Mouse (Mus musculus) ES-Bruce4 (cell line): ENCODE data around the gene Upk1b. TPM values are rescaled to one million over a fixed set of nuclear protein-coding genes. Genes with fewer than 3 reads are reported as not detected.

Source experiments
- H3K27ac ChIP-seq: 2 replicates; pipeline ENCODE4 v1.5.1; 2012; ENCODE audit warnings: low read length, inconsistent platforms; ENCODE audit not compliant: insufficient read depth
- H3K27me3 ChIP-seq: 2 replicates; pipeline ENCODE4 v1.6.1; 2012; ENCODE audit warnings: mild to moderate bottlenecking, low read length, inconsistent platforms; ENCODE audit not compliant: control insufficient read depth, poor library complexity, insufficient read depth, severe bottlenecking
- H3K36me3 ChIP-seq: 2 replicates; pipeline ENCODE4 v1.6.1; 2012; ENCODE audit warnings: inconsistent platforms, mild to moderate bottlenecking, low read length, moderate library complexity; ENCODE audit not compliant: control insufficient read depth, poor library complexity, insufficient read depth, severe bottlenecking
- H3K4me1 ChIP-seq: one replicate; pipeline ENCODE4 v1.8.1; 2011; ENCODE audit warnings: low read length; ENCODE audit not compliant: control insufficient read depth, insufficient read depth
- H3K4me3 ChIP-seq: 2 replicates; pipeline ENCODE4 v1.5.1; 2011; ENCODE audit warnings: low read depth, mild to moderate bottlenecking, low read length
- H3K9ac ChIP-seq: 2 replicates; pipeline ENCODE4 v1.6.1; 2012; ENCODE audit warnings: low read depth, mild to moderate bottlenecking, inconsistent platforms; ENCODE audit not compliant: poor library complexity, severe bottlenecking
- H3K9me3 ChIP-seq: replicated peaks from 2 replicates; pipeline ENCODE4 v1.6.1; 2012; ENCODE audit warnings: mild to moderate bottlenecking, low read length, inconsistent platforms; ENCODE audit not compliant: control insufficient read depth, poor library complexity, insufficient read depth, severe bottlenecking
- CTCF ChIP-seq: IDR thresholded peaks from one replicate; pipeline ENCODE4 v1.8.1; 2011; ENCODE audit warnings: low read depth, low read length
- EP300 ChIP-seq: IDR thresholded peaks from 2 replicates; pipeline ENCODE4 v1.6.1; 2011; ENCODE audit warnings: low read depth, low read length; ENCODE audit not compliant: insufficient read depth
- POLR2A ChIP-seq: IDR thresholded peaks from one replicate; pipeline ENCODE4 v1.8.1; 2011; ENCODE audit warnings: low read length; ENCODE audit not compliant: insufficient read depth
- polyA plus RNA-seq: library from polyadenylated mRNA; stranded (reverse); fragments of >200 nt; gene quantifications from 2 replicates; pipeline ENCODE4 v1.2.4, GENCODE M21; 2011; ENCODE audit warnings: low read depth; ENCODE audit not compliant: missing spikeins, insufficient read depth, insufficient read length

Upk1b gene
- polyA plus RNA-seq, 1 experiment, result 0.52 TPM

DNA sequence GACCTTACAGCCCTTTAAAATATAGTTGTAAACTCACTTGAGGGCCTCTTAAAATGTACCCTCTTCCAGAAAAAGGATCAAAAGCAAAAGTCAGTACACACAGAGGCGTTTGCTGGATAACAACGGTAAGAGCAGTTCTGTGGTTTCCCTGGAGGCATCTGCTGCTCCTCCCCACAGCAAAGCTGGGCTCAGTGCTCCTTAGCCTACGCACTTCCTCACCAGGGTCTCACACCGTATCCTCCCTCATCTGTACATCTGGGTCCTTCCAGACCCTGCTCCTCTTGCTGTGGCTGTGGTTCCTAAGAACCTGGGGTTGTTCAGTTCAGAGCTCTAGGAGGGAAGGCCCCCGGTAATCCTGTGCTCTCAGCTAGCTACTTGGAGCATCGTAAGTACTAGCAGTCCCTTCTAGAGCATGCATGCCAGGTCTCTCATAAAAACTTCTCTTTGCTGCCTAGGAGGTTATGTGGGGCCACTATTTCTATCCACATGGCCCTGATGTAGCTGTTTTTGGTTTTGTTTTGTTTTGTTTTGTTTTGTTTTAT lies 39.2 kb downstream of the Upk1b start:
- peaks cover 2% of the 10 kb centered on the region for H3K4me1 ChIP-seq
- H3K9me3 ChIP-seq, result no peaks in the 10 kb centered on the region
- no peak overlapping the region for H3K9ac ChIP-seq
- no peak for TF ChIP-seq CTCF
- no peak for TF ChIP-seq POLR2A
- no peak for TF ChIP-seq EP300
- no peaks in the 10 kb centered on the region for H3K36me3 ChIP-seq
- H3K27ac ChIP-seq, result no peak overlapping the region
- H3K27me3 ChIP-seq, result no peaks in the 10 kb centered on the region
- no peak overlapping the region for H3K4me3 ChIP-seq

GRCm38 (mm10) chr16:38760239-38760638 lies 39.9 kb downstream of the Upk1b start:
- Histone ChIP-seq H3K4me1 (peaks cover 2% of the 10 kb centered on the region), H3K36me3 (no peaks in the 10 kb centered on the region)
- TF ChIP-seq EP300, result no peak
- TF ChIP-seq CTCF, result no peak
- no peak for TF ChIP-seq POLR2A

GRCm38 (mm10) chr16:38758104-38758861 lies 41.8 kb downstream of the Upk1b start:
- Histone ChIP-seq H3K4me1 (peaks cover 2% of the 10 kb centered on the region), H3K4me3 (no peak overlapping the region), H3K27ac (no peak overlapping the region), H3K9me3 (no peaks in the 10 kb centered on the region), H3K27me3 (no peaks in the 10 kb centered on the region), H3K9ac (no peak overlapping the region), H3K36me3 (no peaks in the 10 kb centered on the region)
- no peak for TF ChIP-seq EP300
- no peak for TF ChIP-seq POLR2A
- no peak for TF ChIP-seq CTCF

More at GRCm38 (mm10) chr16:38760239-38760638, 39.9 kb downstream of the Upk1b start:
- Histone ChIP-seq H3K27ac (no peak overlapping the region), H3K9ac (no peak overlapping the region), H3K4me3 (no peak overlapping the region), H3K9me3 (no peaks in the 10 kb centered on the region), H3K27me3 (no peaks in the 10 kb centered on the region)

DNA sequence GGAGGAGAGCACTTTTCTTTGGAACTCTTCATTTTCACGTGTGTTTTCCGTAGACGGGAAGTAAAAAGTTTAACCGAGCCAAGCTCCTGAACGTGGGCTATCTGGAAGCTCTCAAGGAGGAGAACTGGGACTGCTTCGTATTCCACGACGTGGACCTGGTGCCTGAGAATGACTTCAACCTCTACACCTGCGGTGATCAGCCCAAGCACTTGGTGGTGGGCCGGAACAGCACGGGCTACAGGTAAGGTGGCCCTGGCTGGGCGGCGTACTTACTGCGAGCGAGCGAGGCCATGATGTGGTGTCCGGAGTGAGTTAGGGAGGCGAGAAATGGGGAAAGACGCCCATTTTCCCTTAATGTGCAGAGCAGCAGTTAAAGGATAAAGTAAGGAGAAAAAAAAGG lies 42.5 kb downstream of the Upk1b start:
- no peak overlapping the region for H3K9ac ChIP-seq
- H3K27ac ChIP-seq, result no peak overlapping the region
- H3K4me1 ChIP-seq, result peaks cover 2% of the 10 kb centered on the region
- H3K27me3 ChIP-seq, result no peaks in the 10 kb centered on the region
- no peaks in the 10 kb centered on the region for H3K36me3 ChIP-seq
- no peak overlapping the region for H3K4me3 ChIP-seq
- no peak for TF ChIP-seq EP300
- TF ChIP-seq CTCF, result no peak
- no peaks in the 10 kb centered on the region for H3K9me3 ChIP-seq

DNA sequence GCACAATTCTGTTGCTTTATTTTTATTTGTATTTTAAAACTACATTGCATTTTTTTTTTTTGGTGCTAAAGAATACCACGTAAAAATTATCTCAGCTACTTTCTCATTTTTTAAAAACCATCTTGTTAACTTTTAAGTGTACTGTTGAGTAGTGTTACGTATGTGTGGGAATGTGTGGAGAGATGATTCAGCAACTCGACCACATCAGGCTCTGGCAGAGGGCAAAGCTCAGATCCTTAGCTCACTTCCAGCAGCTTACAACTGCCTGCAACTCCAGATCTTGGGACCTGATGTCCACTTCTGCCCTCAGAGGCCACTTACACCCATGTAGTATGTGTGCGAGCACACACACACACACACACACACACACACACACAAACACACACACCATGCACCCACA lies 43.6 kb downstream of the Upk1b start:
- Histone ChIP-seq H3K27ac (no peak overlapping the region), H3K9me3 (no peaks in the 10 kb centered on the region), H3K4me3 (no peak overlapping the region), H3K27me3 (no peaks in the 10 kb centered on the region), H3K36me3 (no peaks in the 10 kb centered on the region), H3K4me1 (peaks cover 2% of the 10 kb centered on the region), H3K9ac (no peak overlapping the region)
- TF ChIP-seq POLR2A (no peak), EP300 (no peak), CTCF (no peak)

GRCm38 (mm10) chr16:38756177-38756503 lies 44.0 kb downstream of the Upk1b start:
- H3K36me3 ChIP-seq, result no peaks in the 10 kb centered on the region
- no peak for TF ChIP-seq POLR2A
- TF ChIP-seq CTCF, result no peak
- TF ChIP-seq EP300, result no peak
- H3K27ac ChIP-seq, result no peak overlapping the region
- H3K4me1 ChIP-seq, result peaks cover 2% of the 10 kb centered on the region
- H3K9me3 ChIP-seq, result no peaks in the 10 kb centered on the region
- H3K9ac ChIP-seq, result no peak overlapping the region
- no peak overlapping the region for H3K4me3 ChIP-seq
- H3K27me3 ChIP-seq, result no peaks in the 10 kb centered on the region
